Mouse (Mus musculus) midbrain, embryonic 13.5 days (tissue): ENCODE measurements around the gene Cd47. TPM values are rescaled to one million over a fixed set of nuclear protein-coding genes. Genes with fewer than 3 reads are reported as not detected.

Experiments
- ATAC-seq: fragments of 200-750 bp; cut with Nextera tagmentation; 2 replicates; pipeline ENCODE4 v1.8.0; 2017; ENCODE audit warnings: mild to moderate bottlenecking, moderate TSS enrichment, moderate library complexity
- H3K27ac ChIP-seq: fragments of 300-500 bp; sonication (generic); 2 replicates; pipeline ENCODE4 v1.5.1; 2015; ENCODE audit warnings: inconsistent platforms, mild to moderate bottlenecking, moderate library complexity
- H3K27me3 ChIP-seq: fragments of 300-500 bp; sonication (generic); 2 replicates; pipeline ENCODE4 v1.6.1; 2015; ENCODE audit warnings: mild to moderate bottlenecking, inconsistent platforms
- H3K36me3 ChIP-seq: fragments of 300-500 bp; sonication (generic); 2 replicates; pipeline ENCODE4 v1.6.1; 2015; ENCODE audit warnings: mild to moderate bottlenecking, inconsistent platforms
- H3K4me1 ChIP-seq: fragments of 300-500 bp; sonication (generic); replicated peaks from 2 replicates; pipeline ENCODE4 v1.6.1; 2015; ENCODE audit warnings: inconsistent platforms
- H3K4me2 ChIP-seq: fragments of 300-500 bp; sonication (generic); replicated peaks from 2 replicates; pipeline ENCODE4 v1.6.1; 2015; ENCODE audit warnings: moderate library complexity, mild to moderate bottlenecking, inconsistent platforms
- H3K4me3 ChIP-seq: fragments of 300-500 bp; sonication (generic); replicated peaks from 2 replicates; pipeline ENCODE4 v1.5.1; 2015; ENCODE audit warnings: mild to moderate bottlenecking, inconsistent platforms
- H3K9ac ChIP-seq: fragments of 300-500 bp; sonication (generic); replicated peaks from 2 replicates; pipeline ENCODE4 v1.6.1; 2015; ENCODE audit warnings: mild to moderate bottlenecking, inconsistent platforms
- H3K9me3 ChIP-seq: fragments of 300-500 bp; sonication (generic); 2 replicates; pipeline ENCODE4 v1.6.1; 2016; ENCODE audit warnings: mild to moderate bottlenecking, inconsistent platforms
- WGBS: fragments of 180-500 bp; shearing (Covaris S2); methylation state at CpG from one replicate; pipeline ENCODE4 v1.1.7; 2015; 5-methylcytosine and 5-hydroxymethylcytosine counted together
- polyA plus RNA-seq: library from polyadenylated mRNA; unstranded; fragments of >200 nt; fragmentation: Nextera tagmentation; extraction: Ambion mirVana; gene quantifications from 2 replicates; pipeline ENCODE4 v1.2.1, GENCODE M21; 2015

Cd47 gene
- polyA plus RNA-seq, 1 experiment from 2014 or later: 94.8 TPM

- ATAC-seq: no peak
- Histone ChIP-seq H3K4me1 (no peaks in the 10 kb centered on the region), H3K36me3 (no peaks in the 10 kb centered on the region), H3K4me3 (no peak overlapping the region), H3K27me3 (no peaks in the 10 kb centered on the region), H3K9ac (no peak overlapping the region), H3K4me2 (no peak overlapping the region), H3K9me3 (no peaks in the 10 kb centered on the region), H3K27ac (no peak overlapping the region)
- WGBS: 72% methylated on average over 4 of the region's 4 CpGs
Observed at GRCm38 (mm10) chr16:49949261-49949660, 148.9 kb downstream of the Cd47 start.

GRCm38 (mm10) chr16:49950340-49950739 lies 150.0 kb downstream of the Cd47 start:
- Histone ChIP-seq H3K27me3 (no peaks in the 10 kb centered on the region), H3K36me3 (no peaks in the 10 kb centered on the region), H3K27ac (no peak overlapping the region), H3K4me1 (no peaks in the 10 kb centered on the region), H3K9ac (no peak overlapping the region), H3K4me2 (no peak overlapping the region), H3K4me3 (no peak overlapping the region), H3K9me3 (no peaks in the 10 kb centered on the region)
- ATAC-seq: peak; percentile 66; the same call in 1 of the 2 replicates
- 24% methylated on average over 2 of the region's 2 CpGs for WGBS

DNA sequence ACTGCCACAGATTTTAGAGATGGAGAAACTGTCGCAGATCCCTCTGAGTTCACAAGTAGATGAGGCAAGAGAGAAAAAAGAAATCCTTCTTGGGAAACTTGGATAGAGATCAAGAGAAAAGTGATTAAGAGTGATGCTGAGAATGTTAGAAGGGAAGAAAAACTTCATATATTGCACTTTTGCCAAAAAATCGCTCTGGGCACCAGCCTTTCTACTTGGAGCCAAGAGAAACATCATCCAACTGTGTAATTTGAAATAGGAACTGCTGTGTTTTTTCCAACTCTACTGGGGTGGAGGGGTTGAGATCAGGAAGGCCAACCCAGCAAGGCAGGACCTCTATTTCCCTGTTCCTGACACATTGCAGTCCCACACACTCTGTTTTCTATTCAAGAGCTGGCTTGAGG lies 151.0 kb downstream of the Cd47 start:
- no peak overlapping the region for H3K4me3 ChIP-seq
- 94% methylated on average over 2 of the region's 2 CpGs for WGBS
- no peaks in the 10 kb centered on the region for H3K9me3 ChIP-seq

GRCm38 (mm10) chr16:49951925-49952523 lies 151.7 kb downstream of the Cd47 start:
- Histone ChIP-seq H3K4me1 (no peaks in the 10 kb centered on the region), H3K27me3 (no peaks in the 10 kb centered on the region), H3K4me3 (no peak overlapping the region), H3K4me2 (no peak overlapping the region), H3K36me3 (no peaks in the 10 kb centered on the region), H3K9ac (no peak overlapping the region), H3K27ac (no peak overlapping the region), H3K9me3 (no peaks in the 10 kb centered on the region)
- WGBS: 82% methylated on average over 8 of the region's 8 CpGs
- ATAC-seq: peak; percentile 37; the same call in 1 of the 2 replicates

More for the DNA sequence above, 151.0 kb downstream of the Cd47 start:
- H3K4me1 ChIP-seq: no peaks in the 10 kb centered on the region
- no peaks in the 10 kb centered on the region for H3K36me3 ChIP-seq
- no peak overlapping the region for H3K9ac ChIP-seq
- no peak overlapping the region for H3K4me2 ChIP-seq
- H3K27me3 ChIP-seq: no peaks in the 10 kb centered on the region
- H3K27ac ChIP-seq: no peak overlapping the region
- ATAC-seq: no peak

- 90% methylated on average over 3 of the region's 3 CpGs for WGBS
- H3K4me1 ChIP-seq: no peaks in the 10 kb centered on the region
Observed at GRCm38 (mm10) chr16:49953817-49954216, 153.5 kb downstream of the Cd47 start.

GRCm38 (mm10) chr16:49954909-49955308 lies 154.6 kb downstream of the Cd47 start:
- Histone ChIP-seq H3K36me3 (no peaks in the 10 kb centered on the region), H3K9me3 (no peaks in the 10 kb centered on the region), H3K4me2 (no peak overlapping the region), H3K4me1 (no peaks in the 10 kb centered on the region), H3K4me3 (no peak overlapping the region), H3K9ac (no peak overlapping the region), H3K27ac (no peak overlapping the region), H3K27me3 (no peaks in the 10 kb centered on the region)
- 94% methylated on average over 10 of the region's 10 CpGs for WGBS
- ATAC-seq: no peak

More at GRCm38 (mm10) chr16:49953817-49954216, 153.5 kb downstream of the Cd47 start:
- H3K9ac ChIP-seq: no peak overlapping the region
- no peak overlapping the region for H3K4me3 ChIP-seq
- H3K27me3 ChIP-seq: no peaks in the 10 kb centered on the region
- H3K4me2 ChIP-seq: no peak overlapping the region
- no peaks in the 10 kb centered on the region for H3K36me3 ChIP-seq
- no peak for ATAC-seq
- H3K9me3 ChIP-seq: no peaks in the 10 kb centered on the region
- no peak overlapping the region for H3K27ac ChIP-seq

DNA sequence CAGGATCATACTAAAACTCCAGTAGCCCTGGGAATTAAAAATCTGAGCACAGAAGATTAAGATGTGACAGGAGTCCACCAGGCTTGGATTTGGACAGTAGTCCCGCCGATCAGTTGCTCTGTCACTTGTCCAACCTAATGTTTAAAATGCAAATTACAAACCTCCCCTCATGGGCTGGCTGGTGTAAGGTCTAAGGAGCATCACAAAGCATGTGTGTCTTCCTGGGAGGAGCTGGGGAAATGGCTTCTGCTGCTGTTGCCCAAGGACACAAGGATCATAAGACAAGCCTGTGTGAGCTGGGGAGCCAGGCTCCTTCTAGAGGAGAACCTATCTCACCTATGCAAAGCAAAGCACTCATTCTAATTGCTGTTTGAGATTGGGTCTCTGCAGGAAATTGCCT lies 155.0 kb downstream of the Cd47 start:
- WGBS: 65% methylated on average over 2 of the region's 2 CpGs

DNA sequence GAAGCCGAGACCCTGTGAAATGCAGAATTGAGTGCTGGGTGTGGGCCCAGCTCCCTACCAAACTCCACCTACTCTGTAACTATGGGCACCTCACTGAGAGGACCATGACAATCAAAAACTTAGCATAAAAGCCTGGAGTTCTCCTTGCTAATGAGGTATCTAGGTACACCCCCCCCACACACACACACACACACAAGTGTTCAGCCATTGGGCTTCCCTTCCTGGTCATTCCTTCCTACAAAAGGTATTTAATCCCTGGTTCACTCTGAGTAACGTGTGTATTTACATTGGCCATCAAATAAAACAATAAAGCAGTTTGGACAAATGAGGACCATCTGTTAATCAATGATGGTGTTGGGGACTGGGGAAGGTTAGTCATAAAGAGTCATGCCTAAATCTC lies 155.6 kb downstream of the Cd47 start:
- Histone ChIP-seq H3K4me1 (no peaks in the 10 kb centered on the region), H3K27ac (no peak overlapping the region), H3K27me3 (no peaks in the 10 kb centered on the region), H3K9ac (no peak overlapping the region), H3K36me3 (no peaks in the 10 kb centered on the region), H3K4me3 (no peak overlapping the region), H3K9me3 (no peaks in the 10 kb centered on the region), H3K4me2 (no peak overlapping the region)
- no peak for ATAC-seq
- WGBS: 80% methylated on average over 2 of the region's 2 CpGs

More for the DNA sequence above, 155.0 kb downstream of the Cd47 start:
- H3K9ac ChIP-seq: no peak overlapping the region
- no peak overlapping the region for H3K4me2 ChIP-seq
- no peaks in the 10 kb centered on the region for H3K4me1 ChIP-seq
- no peak for ATAC-seq
- no peaks in the 10 kb centered on the region for H3K9me3 ChIP-seq
- H3K4me3 ChIP-seq: no peak overlapping the region
- no peaks in the 10 kb centered on the region for H3K27me3 ChIP-seq
- H3K27ac ChIP-seq: no peak overlapping the region
- no peaks in the 10 kb centered on the region for H3K36me3 ChIP-seq

GRCm38 (mm10) chr16:49956531-49957302 lies 156.4 kb downstream of the Cd47 start:
- Histone ChIP-seq H3K36me3 (no peaks in the 10 kb centered on the region), H3K9ac (no peak overlapping the region), H3K4me2 (no peak overlapping the region), H3K4me1 (no peaks in the 10 kb centered on the region), H3K27me3 (no peaks in the 10 kb centered on the region), H3K27ac (no peak overlapping the region), H3K4me3 (no peak overlapping the region), H3K9me3 (no peaks in the 10 kb centered on the region)
- WGBS: 88% methylated on average over 7 of the region's 7 CpGs
- ATAC-seq: no peak

GRCm38 (mm10) chr16:49958900-49959436 lies 158.6 kb downstream of the Cd47 start:
- H3K27ac ChIP-seq: no peak overlapping the region
- ATAC-seq: no peak
- no peak overlapping the region for H3K4me2 ChIP-seq
- no peak overlapping the region for H3K9ac ChIP-seq
- no peaks in the 10 kb centered on the region; the same call in 1 of the 2 replicates for H3K4me1 ChIP-seq
- H3K4me3 ChIP-seq: no peak overlapping the region
- no peaks in the 10 kb centered on the region for H3K9me3 ChIP-seq
- no peaks in the 10 kb centered on the region for H3K36me3 ChIP-seq
- WGBS: 79% methylated on average over 5 of the region's 5 CpGs
- no peaks in the 10 kb centered on the region for H3K27me3 ChIP-seq

DNA sequence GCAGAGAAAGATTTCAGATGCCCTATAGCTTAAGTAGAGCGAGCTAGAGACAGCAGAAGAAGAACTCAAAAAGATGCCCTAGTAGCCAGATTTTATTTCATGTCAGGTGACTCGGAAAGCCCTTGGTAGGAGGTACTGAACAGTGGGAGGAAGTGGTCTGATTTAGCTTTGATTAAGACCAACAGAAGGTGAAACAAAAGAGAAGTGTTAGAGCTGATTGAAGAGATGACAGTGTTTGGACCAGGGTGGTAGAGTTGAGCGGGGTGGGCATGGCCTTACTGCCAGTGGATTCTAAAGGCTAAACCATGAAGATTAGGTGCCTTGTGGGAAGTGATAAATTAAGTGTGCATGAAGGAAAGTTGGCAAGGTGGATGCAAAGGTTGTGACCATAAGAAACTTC lies 162.0 kb downstream of the Cd47 start:
- Histone ChIP-seq H3K4me1 (peaks cover 15% of the 10 kb centered on the region), H3K4me2 (no peak overlapping the region), H3K9me3 (no peaks in the 10 kb centered on the region), H3K4me3 (no peak overlapping the region), H3K9ac (no peak overlapping the region), H3K36me3 (no peaks in the 10 kb centered on the region), H3K27me3 (no peaks in the 10 kb centered on the region), H3K27ac (no peak overlapping the region)
- no peak for ATAC-seq
- 83% methylated on average over 3 of the region's 3 CpGs for WGBS

DNA sequence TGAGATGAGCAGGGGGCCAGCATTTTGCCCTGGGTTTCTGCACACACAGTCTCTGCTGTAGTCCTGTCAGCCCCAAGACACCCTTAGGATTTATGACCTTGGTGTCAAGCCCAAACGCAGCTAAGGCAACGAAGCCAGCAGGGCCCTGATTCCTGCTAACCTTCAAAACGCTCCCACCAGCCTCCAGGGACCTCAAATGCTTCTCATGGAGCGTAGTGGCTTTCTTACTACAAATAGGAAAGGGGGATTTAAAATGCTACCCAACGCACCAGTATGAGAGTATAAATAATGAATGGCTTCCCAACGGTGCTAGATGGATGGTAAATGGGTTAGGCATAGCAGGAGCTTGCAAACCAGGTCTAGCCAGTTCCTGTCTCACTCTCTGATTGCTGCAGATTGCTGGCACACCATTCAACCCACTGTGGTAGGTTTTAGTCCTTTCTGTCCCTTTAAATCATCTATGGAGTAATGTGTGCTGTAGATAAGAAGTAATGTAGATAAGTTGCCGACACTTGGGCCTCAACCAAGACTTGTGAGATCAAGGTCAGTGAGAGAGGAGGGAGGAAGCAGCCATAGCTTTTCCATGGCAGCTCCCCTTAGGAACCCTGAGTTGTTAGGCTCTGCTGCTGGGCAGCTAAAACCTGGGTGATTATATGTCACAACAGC lies 164.1 kb downstream of the Cd47 start:
- H3K4me3 ChIP-seq: no peak overlapping the region
- H3K9ac ChIP-seq: no peak overlapping the region
- peaks cover 15% of the 10 kb centered on the region for H3K4me1 ChIP-seq
- H3K9me3 ChIP-seq: no peaks in the 10 kb centered on the region
- no peak overlapping the region for H3K27ac ChIP-seq
- ATAC-seq: no peak
- H3K27me3 ChIP-seq: no peaks in the 10 kb centered on the region
- no peak overlapping the region for H3K4me2 ChIP-seq
- no peaks in the 10 kb centered on the region for H3K36me3 ChIP-seq
- 54% methylated on average over 7 of the region's 7 CpGs for WGBS
